Mouse (Mus musculus): ENCODE data around the gene Gspt2. TPM values are rescaled to one million over a fixed set of nuclear protein-coding genes. Genes with fewer than 3 reads are reported as not detected.
"Not testable (repeated sequence)": the region's sequence is repeated elsewhere in the genome, so short reads cannot be mapped to it uniquely, and the experiment has no call there.

The Gspt2 gene
- 10.6 and 13.3 TPM in 2 replicates for total RNA-seq (2021)
- long read RNA-seq, transcript Gspt2-201 (1 exons, 2,491 nt) = major isoform, 6 of 6 reads
- long read RNA-seq, partial matches to known transcripts = 0 of 6 reads
- long read RNA-seq, other reads (novel, unspliced or antisense) = 0 of 6 reads

DNA sequence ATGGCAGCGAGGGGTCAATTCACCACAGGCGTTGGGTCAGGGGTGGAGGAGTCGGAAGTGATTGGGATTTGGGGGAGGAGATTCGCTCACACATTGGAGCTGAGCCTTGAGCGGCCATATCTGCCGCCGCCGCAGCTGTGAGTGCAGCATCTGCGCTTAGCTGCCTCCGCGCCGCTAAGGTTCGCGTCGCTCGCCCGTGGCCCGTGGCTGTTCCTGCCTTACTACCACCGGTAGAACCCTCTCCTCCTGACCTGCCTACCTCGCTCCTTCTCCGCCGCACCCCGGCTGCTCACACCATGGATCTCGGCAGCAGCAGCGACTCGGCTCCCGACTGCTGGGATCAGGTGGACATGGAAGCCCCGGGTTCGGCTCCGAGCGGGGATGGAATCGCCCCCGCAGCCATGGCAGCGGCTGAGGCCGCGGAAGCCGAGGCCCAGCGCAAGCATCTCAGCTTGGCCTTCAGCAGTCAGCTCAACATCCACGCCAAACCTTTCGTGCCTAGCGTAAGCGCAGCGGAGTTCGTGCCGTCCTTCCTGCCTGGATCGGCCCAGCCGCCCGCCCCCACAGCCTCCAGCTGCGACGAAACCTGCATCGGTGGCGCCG, at the start of gene Gspt2:
Gene Gspt2, plus strand, starts transcription at position 109 of the 603 bp plus-strand sequence.
- DNase-seq = peak; percentile 45

DNA sequence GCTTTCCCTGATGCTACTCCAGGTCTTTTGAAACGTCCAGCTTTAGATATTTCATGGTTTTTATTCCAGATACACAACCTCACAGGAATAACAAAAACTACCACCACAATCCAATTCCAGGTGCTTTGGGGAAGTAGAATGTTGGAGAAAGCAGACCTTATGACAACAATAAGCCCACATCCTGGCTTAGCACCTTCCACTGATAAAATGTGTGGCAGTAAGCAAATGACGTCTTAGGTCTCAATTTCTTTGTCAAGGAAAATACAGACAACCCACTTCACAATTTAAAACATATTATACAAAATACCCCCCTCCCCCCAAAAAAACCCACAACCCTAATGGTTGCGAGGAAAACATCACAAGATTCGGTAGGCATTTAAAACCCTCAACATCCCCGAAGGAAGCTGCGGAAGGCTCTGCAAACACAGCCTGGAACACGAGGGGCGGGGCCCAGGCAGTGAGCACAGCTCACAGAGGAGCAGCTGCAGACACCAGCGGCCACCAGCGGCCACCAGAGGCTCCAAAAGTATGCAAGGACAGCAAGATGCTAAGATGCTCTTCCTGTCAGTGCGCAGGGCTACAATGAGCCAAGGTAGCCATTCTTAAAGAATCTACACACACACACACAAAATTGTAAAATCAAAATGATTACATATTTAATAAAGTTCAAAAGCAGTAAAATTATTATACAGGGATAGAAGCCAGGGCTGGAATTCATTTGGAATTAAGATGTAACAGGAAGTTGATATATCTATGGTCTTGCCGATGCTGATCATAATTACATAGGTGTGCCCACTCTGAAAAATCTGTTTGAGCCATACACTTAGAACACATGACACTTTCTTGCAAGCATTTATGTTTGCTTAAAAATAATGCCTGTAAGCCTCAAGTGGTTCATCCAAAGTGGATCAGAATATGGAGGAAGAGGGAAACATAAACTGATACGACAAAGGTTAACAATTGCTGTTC, 10.8 kb upstream of the Gspt2 start:
- peak; percentile 45 for DNase-seq

DNA sequence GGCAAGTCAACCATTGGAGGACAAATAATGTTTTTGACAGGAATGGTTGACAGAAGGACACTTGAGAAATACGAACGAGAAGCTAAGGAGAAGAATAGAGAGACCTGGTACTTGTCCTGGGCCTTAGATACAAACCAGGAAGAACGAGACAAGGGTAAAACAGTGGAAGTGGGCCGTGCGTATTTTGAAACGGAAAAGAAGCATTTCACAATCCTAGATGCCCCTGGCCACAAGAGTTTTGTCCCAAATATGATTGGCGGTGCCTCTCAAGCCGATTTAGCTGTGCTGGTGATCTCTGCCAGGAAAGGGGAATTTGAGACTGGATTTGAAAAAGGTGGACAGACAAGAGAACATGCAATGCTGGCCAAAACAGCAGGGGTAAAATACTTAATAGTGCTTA, 1.0 kb downstream of the Gspt2 start:
- no peak for DNase-seq

- DNase-seq = no peak
Observed at GRCm38 (mm10) chrX:94648541-94648940, 12.7 kb downstream of the Gspt2 start.

DNA sequence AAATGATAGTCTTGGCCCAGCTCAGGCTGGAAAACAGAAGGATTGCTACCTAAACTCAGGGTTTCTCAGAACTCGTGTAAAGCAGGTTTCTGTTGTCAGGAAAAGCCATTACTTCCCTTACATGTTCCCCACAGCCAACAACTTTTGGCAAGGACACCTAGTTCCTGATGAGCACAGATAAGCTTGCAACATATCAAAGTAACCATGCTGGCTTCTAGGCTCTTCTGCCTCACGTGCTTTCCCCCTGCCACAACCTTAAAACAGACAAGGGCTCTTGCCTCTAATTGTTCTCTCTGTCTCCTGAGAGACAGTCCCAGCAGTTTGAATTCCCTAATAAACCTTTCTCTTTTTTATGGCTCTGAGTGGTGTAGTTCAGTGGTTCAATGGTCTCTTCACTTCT, 21.9 kb downstream of the Gspt2 start:
- no peak for DNase-seq

DNA sequence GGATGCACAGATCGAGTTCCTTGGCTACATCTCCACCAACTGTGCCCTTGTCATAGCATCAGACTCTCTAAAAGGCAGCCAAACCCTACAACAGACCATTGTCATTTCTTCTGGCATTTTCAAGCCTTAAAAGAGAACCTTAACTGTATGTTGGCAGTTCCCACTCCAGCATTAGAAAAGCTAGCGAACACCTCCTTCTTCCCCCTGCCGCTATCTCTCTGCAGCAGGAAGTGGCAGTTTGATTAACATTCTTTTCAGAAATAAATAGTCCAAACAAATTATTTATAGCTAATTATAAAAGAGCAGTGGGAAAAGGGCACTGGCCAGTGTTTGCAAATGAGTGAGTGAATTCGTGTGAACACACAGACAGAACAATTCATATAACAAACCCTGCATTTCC, 34.9 kb downstream of the Gspt2 start:
- DNase-seq = no peak

GRCm38 (mm10) chrX:94674977-94675376, 39.1 kb downstream of the Gspt2 start:
- peak; percentile 41 for DNase-seq

DNA sequence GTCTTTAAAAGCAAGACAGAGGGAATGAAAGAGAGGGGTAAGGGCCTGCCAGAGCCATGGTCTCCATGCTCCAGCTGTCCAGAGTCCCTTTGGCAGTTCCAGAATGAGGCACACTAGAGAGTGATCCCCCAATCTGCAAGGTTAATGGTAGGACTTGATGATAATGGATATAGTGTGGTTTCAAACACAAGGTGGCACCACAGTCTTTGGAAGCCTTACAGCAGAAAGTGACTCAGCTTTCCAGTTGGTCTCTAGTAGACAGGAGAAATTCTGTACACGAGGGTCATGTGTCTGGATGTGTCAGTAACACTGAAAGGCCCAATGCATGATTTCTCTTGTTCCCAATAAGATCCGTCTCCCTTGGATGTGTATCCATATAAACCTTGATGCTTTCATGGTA, 45.7 kb downstream of the Gspt2 start:
- not testable (repeated sequence) for DNase-seq

DNA sequence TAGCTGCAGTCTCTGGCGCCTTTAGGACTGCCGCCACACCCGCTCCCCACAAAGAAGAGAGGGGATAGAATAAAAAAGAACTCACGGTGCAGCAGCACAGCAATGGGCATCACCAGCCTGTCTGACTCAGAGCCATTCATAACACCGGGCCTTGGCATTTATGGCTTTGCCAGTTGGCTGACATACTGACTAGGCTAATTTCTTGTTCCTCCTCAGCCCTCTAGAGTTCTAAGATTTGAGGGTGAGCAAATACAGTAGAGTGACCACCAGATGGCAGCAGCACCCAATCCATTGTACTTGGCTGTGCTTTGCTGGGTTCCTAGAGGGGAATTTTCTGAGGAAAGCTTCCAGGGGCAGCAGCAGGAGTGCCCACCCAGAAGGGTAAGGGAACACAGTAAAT, 53.7 kb downstream of the Gspt2 start:
- peak; percentile 7 for DNase-seq

Other genes with a start within 250 kb of the Gspt2 start
- 235 and 250 TPM in 2 replicates for gene Maged1, start 93.9 kb upstream of the Gspt2 start, total RNA-seq (2021)
- gene Zxdb, start 88.5 kb downstream of the Gspt2 start, total RNA-seq (2021) = 13.8 and 14.6 TPM in 2 replicates

All from adrenal gland, postnatal 25 days (tissue).